Mouse (Mus musculus): ENCODE measurements around the gene Plekha7.

Plekha7 gene

GRCm38 (mm10) chr7:116251516-116251915, 56.7 kb downstream of the Plekha7 start:
- DNase-seq (ENCODE audit: low read depth, low spot score): no peak

DNA sequence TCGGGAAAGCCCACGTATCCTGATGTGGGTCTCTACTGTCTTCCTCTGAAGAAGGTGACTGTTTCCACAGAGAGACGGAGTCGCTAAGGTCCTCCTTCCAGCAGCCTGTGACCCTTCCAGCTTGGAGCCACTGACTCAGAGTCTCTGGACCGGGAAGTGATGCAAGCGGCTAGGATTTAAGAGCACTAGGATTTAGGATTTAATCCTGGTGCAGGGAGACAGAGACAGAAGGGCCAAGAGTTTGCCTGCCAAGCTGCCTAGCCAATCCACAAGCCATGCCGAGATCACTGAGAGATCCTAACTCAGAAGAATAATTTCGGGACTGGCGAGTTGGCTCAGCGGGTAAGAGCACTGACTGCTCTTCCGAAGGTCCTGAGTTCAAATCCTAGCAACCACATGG, 59.6 kb downstream of the Plekha7 start:
- no peak for DNase-seq (ENCODE audit: low read depth, low spot score)

DNA sequence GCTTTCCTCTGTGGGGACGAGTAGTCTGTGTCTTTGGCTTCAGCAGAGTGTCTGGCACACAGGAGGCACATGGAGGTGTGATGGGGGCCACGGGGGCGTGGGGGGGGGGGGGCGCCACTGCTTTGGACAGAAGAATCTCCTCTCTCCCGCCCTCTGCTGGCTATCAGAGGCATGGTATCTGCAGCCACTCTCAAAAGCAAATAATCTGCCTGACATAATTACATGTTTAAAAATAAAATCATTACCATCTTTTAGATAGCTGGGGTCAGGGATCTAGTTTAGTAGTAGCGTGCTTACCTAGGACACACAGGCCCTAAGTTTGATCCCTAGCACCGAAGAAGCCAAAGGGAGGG, 60.8 kb downstream of the Plekha7 start:
- DNase-seq (ENCODE audit: low read depth, low spot score): no peak

GRCm38 (mm10) chr7:116246696-116247376, 61.3 kb downstream of the Plekha7 start:
- DNase-seq (ENCODE audit: low read depth, low spot score): no peak

DNA sequence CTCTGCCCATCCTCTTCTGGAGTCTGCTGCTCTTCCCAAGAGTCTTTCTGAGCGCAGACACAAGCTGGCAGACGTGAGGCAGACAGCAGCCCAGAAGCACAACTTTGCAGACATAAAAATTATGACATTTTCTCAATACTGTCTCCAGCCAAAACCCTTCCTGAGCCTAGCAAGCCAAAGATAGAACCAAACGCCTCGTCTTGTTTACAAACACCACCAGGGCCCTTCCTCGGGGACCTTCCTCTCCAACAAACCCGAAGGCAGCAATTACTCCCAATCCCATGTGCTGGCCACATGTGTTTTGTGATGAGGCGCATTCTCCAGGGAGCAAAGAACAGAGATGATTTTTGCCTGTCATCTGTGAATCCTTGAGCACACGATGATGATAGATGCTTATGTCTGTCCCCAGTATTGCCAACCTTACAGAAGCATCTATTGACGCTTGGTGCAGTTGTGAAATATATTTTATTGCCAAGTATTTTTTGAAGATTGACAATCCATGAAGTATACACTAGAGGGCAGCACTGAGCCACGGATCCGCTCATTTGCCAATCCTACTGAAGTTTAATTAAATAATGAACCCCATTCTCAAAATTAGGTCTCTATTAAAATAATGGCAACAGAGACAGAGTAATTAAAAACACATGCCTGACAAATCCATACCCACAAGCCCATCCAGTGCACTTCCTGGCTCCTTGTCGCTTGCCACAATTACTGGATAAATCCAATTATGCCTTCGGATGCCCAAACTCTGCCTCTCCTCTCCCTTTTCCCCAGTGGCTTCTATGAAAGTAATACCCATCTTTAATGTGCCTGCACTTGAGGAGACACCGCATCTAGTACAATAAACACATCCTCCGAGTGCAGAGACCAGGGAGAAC, 62.1 kb downstream of the Plekha7 start:
- DNase-seq (ENCODE audit: low read depth, low spot score): no peak

DNA sequence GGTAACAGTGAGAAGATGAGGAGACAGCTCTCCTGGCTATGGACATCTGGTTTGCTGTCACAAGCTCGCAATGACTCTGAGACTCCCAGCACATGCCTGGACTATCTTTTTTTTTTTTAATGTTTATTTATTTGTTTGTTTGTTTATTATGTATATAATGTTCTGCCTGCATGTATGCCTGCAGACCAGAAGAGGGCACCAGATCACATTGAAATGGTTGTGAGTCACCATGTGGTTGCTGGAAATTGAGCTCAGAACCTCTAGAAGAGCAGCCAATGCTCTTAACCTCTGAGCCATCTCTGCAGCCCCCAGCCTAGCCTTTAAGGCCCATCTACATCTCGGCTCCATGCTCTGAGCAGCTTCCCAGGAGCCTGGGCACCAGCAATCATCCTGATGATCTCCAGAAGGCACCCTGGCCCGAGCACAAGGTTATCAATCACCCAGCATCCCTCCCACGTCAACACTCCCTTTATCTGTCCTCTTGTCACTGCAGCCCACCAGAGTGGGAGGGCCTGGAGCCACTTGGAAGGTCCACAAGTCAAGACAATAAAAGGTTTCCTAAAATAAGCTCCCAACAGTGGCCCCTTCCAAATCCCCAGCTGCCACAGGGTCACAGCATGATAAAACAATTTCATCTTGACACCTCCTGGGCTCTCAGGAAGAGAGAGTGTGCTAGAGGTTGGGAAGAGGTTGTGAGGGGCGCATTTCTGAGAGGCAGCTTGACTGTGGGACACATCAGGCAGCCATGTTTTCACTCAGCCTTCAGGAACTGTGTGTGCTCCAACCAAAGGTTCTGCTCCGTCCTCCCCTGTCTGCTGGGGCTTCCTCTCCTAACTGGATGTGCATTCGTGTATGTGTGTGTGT, 63.6 kb downstream of the Plekha7 start:
- no peak for DNase-seq (ENCODE audit: low read depth, low spot score)

DNA sequence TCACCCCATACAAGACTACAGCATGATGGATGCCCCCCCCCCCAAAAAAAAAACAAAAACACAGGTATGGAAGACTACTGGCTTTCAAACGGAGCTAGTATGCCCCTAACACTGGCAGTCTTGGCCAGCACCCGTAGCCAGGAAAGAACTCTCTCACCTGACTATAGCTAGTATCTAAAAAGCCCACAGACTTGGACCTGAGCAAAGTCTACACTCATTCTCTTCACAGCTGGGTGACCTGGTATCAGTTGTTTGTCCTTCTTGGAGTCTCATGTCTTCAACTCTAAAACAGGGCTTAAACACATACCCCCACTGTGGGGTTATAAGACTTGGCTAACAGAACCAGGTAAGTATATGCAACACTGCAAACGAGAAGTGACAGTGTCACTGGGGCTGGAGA, 65.4 kb downstream of the Plekha7 start:
- no peak for DNase-seq (ENCODE audit: low read depth, low spot score)

DNA sequence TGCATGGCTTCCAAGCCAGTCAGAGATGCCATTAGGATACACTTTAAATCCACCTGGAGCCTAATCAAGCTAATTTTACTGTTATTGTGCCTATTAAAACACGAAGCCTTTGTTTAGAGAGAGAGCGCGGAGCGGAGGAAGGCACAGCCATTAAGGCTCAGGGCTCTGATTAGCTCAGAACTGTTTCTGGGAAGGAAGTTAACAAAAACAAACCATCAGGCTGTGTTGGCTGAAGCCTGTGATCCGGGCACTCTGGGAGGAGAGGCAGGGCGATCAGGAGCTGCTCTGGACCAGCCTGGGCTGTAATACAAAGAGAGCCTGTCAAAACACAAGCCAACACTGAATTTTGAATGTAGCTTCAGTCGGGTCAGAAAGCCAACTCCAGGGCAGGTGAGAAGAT, 66.6 kb downstream of the Plekha7 start:
- no peak for DNase-seq (ENCODE audit: low read depth, low spot score)

DNA sequence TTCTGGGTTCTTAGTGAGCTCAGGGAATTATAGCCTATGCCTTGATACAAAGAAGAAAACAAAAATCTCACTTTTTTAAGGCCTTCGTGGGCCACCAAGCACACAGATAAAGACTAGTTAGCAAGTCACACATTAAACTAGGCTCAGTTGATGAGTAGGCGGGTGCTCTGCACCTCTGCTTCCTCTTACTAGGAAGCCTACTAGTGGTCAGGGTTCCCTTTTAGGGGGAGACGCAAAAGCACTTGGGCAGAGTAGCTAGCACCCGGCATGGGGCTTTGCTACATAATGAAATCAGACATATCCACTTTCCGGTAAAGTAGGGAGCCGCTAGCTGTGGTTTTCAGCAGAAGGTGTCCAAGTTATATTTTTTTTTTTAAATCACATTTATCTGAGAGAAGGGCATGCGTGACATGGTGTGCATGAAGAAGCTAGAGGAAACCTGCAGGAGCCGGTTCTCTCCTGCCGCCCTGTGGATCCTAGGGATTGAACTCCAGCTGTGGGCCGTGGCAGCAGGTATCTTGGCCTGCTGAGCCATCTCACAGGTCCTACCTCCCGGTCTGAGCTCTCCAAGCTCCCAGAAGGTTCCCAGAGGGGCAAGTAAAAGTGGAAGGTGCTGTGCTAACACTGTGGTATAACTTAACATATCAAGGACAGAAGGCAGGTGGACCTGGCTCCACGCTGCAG, 67.2 kb downstream of the Plekha7 start:
- no peak for DNase-seq (ENCODE audit: low read depth, low spot score)

GRCm38 (mm10) chr7:116240353-116240752, 67.8 kb downstream of the Plekha7 start:
- no peak for DNase-seq (ENCODE audit: low read depth, low spot score)

DNA sequence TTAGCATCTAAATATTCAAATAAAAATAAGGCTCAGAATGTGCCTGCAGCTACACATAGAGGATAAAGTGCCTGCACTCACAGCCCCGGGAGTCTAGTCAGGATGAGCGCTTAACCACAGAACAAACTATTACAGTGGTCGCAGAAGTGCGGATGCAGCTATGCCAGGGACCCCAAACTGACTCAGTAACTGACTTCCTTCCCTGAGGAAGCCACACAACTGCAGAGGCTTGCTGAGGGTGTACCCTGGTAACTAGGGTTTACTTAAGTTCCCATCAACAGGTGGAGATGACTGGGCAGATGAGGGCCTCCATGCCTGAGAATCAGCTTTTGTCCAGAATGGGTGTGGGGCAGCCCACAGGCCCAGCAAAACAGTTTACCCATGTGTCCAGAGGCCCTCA, 69.9 kb downstream of the Plekha7 start:
- no peak for DNase-seq (ENCODE audit: low read depth, low spot score)

GRCm38 (mm10) chr7:116237157-116237981, 70.8 kb downstream of the Plekha7 start:
- DNase-seq (ENCODE audit: low read depth, low spot score): no peak

DNA sequence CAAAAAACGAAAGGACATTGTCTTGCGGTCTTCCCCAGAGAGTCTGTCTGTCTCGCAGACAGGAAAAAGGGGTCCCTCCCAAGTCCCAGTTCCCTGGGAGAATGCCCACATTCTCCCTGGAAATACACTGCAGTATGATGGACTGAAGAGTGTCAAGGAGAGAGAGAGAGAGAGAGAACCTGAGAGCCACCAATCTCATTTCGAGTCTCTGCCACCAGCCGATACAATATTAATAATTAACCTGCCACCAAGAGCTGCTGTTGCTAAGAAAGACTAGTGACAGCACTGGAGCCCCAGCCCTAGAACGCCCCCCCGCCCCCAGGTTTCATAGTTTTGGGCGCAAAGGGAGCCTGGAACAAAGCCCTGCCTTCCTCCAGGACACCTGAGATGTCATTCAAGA, 71.6 kb downstream of the Plekha7 start:
- no peak for DNase-seq (ENCODE audit: low read depth, low spot score)

DNA sequence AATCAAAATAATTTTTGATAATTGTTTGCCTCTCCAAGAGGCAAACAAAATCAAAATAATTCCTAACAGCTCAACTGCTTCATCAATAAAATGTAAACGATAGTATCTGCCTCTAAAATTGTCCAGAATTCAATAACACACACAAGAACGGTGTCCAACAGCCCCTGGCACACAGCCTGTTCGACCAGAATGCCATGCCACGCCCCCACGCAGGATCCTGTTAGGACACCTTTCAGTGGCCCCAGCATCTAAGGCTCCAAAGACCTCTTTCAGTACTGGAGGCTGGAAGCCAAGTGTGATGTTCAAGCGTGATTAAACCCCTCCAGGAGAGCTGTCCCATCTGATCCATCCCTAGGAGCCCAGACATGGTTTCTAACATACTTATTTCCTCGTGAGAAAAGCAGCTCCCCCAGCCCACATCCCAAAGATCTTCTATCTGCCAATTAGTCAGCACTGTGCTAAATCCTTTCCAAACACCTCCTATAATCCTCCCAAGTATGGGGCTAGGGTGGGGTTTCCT, 73.8 kb downstream of the Plekha7 start:
- DNase-seq (ENCODE audit: low read depth, low spot score): no peak

- DNase-seq (ENCODE audit: low read depth, low spot score): no peak
These were observed 77.2 kb downstream of the Plekha7 start for GRCm38 (mm10) chr7:116230811-116231609.

GRCm38 (mm10) chr7:116226877-116227282, 81.3 kb downstream of the Plekha7 start:
- DNase-seq (ENCODE audit: low read depth, low spot score): no peak

GRCm38 (mm10) chr7:116226316-116226715, 81.9 kb downstream of the Plekha7 start:
- DNase-seq (ENCODE audit: low read depth, low spot score): no peak

DNA sequence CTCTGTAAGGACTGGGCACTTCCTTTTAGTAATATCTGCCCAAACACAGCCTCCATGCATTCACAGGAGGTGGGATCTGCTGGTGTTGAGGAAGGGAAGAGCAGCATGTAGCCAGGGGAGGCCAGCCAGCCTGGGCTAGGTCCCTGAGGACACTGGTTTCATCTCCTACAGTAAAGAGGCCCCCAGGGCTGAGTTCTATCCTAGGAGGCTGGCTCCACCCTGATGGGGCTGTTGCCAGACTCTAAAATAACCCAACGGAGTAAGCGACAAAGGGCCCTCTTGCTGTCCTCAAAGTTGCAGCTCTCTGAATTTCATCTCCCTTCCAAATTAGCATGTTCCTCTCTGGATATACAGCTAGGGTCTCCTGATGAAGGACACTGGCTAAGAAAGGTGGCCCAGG, 83.6 kb downstream of the Plekha7 start:
- DNase-seq (ENCODE audit: low read depth, low spot score): no peak

DNA sequence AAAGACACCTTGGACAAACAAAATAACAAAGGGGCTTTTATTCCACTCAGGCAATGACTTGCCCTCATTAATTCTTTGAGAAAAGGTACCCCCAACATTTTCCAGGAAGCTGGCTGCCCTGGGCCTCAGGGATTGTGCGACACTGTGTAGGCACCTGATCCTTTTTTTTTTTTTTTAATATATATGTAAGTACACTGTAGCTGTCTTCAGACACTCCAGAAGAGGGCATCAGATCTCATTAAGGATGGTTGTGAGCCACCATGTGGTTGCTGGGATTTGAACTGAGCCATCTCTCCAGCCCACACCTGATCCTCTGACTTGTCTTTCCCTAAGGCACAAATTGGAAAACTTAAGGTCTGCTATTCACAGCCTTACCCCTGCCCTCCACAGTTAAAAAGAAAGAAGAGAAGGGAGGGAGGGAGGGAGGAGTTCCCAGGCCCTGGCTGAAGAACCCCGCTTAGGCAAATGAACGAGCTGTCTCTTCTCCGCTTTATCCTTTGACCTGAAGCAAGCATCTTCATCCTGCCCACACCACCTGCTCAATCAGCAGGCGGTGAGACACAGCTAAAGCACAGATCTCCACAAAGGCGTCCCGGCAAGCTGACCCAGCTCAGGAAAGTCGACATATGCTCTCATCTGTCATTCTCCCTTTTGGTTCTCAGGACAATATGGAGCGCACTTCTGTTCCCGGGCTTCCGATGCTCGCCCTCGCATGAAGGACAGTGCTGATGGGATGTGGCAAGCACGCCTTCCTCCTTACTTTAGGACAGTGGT, 85.0 kb downstream of the Plekha7 start:
- DNase-seq (ENCODE audit: low read depth, low spot score): no peak

Data from brain, embryonic 18.5 days (tissue).